In the genomic region with DNA sequence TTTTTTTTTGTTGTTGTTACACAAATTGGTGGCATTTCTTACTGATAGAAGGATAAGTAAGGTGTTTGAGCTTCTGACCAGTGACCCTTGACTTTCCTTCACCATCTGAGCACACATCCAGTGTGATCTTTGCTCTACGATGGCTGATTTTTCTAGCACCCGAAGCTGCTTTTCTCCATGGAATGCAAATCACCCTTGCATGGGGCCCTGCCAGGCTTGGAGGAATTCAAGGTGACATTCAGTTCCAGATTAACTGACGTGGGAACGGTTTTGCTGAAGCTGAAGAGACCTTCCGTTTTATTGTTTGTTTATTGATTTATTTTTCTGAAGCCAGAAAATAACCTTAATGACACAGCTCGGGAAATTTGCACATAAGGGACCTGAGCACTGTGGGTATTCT, we compare ENCODE assay signal across 18 mouse cellular contexts. TPM values are rescaled to one million over a fixed set of nuclear protein-coding genes. Genes with fewer than 3 reads are reported as not detected.
A peak's percentile ranks its signal among the peaks of the same experiment; 100 is the strongest.
DNase-seq lines count a peak whose midpoint lies in the region; ATAC-seq and TF ChIP-seq lines count a peak whose summit lies in the region.
"Had no signal": no experiment of that assay in that cellular context is flagged by ENCODE, and none has a peak within 500 bp of the region (broad histone marks: within the 10 kb centered on the region; RNA-seq: fewer than 3 reads in every experiment).

No protein-coding gene starts in this region.

- peaks cover 6% of the 10 kb centered on the region; the same call in 1 of the 2 replicates for H3K4me1 ChIP-seq in kidney, adult 2 months (ENCODE audit: control insufficient read depth, insufficient read depth, low read length)
- H3K4me1 ChIP-seq in kidney, embryonic 14.5 days (ENCODE audit: control insufficient read depth, insufficient read depth, low read length), result no peaks in the 10 kb centered on the region
- H3K4me1 ChIP-seq: embryonic facial prominence, embryonic 10.5 days; forebrain, embryonic 13.5 days; hindbrain, embryonic 13.5 days had no signal

- DNase-seq in heart, postnatal 10 days, result peak; percentile 8 to 25
- DNase-seq in heart, adult 9 months (ENCODE audit: low spot score in 2 of 2), result no peak
- peak; percentile 84 for DNase-seq in kidney, adult 2 months
- peak; percentile 71 for DNase-seq in kidney, postnatal 14 days
- no peak for DNase-seq in B cell, adult 2 months
- DNase-seq: adrenal gland, adult 2 months; adrenal gland, postnatal 25 days; cerebellum, adult 18-20 months; cerebellum, postnatal 10 days; forebrain, postnatal 0 days; gastrocnemius, postnatal 14 days had no signal

- no peaks in the 10 kb centered on the region for H3K9me3 ChIP-seq in kidney, embryonic 14.5 days (ENCODE audit: control insufficient read depth, low read length)
- H3K9me3 ChIP-seq: forebrain, embryonic 13.5 days had no signal

- no peak overlapping the region for H3K4me3 ChIP-seq in kidney, adult 2 months (ENCODE audit: insufficient read depth, low read depth, low read length)
- no peak overlapping the region for H3K4me3 ChIP-seq in kidney, embryonic 14.5 days (ENCODE audit: low read length)
- H3K4me3 ChIP-seq: embryonic facial prominence, embryonic 10.5 days; forebrain, embryonic 13.5 days; hindbrain, embryonic 13.5 days had no signal

- no peak for TF ChIP-seq CTCF in kidney, adult 2 months (conservative IDR thresholded peaks at IDR 0.05; ENCODE audit: insufficient read depth, insufficient read length, low read depth, low read length)

- H3K27me3 ChIP-seq in kidney, adult 2 months (replicated peaks; ENCODE audit: control insufficient read depth, insufficient read depth, low read length), result no peaks in the 10 kb centered on the region
- no peaks in the 10 kb centered on the region for H3K27me3 ChIP-seq in kidney, embryonic 14.5 days (ENCODE audit: control insufficient read depth, insufficient read depth, low read length)
- H3K27me3 ChIP-seq: forebrain, embryonic 13.5 days; hindbrain, embryonic 13.5 days had no signal

- no peak overlapping the region for H3K9ac ChIP-seq in kidney, embryonic 14.5 days (ENCODE audit: low read depth, low read length)
- H3K9ac ChIP-seq: forebrain, embryonic 13.5 days; forebrain, postnatal 0 days; hindbrain, embryonic 13.5 days had no signal

- no peak for TF ChIP-seq POLR2A in kidney, adult 2 months (IDR thresholded peaks at IDR 0.05; ENCODE audit: low read depth, low read length)

- intact Hi-C loops in heart, postnatal 10 days (cut with DNase I), result no loop called here

- H3K36me3 ChIP-seq in kidney, adult 2 months (ENCODE audit: control insufficient read depth, insufficient read depth, low read length), result no peaks in the 10 kb centered on the region
- no peaks in the 10 kb centered on the region for H3K36me3 ChIP-seq in kidney, embryonic 14.5 days (ENCODE audit: control insufficient read depth, insufficient read depth, low read length)
- H3K36me3 ChIP-seq: embryonic facial prominence, embryonic 10.5 days; hindbrain, embryonic 13.5 days had no signal

- WGBS in kidney, adult 2 months, result 37% methylated on average over 6 of the region's 6 CpGs
- 75% methylated on average over 6 of the region's 6 CpGs for WGBS in kidney, embryonic 14.5 days

- no peak overlapping the region for H3K4me2 ChIP-seq in kidney, embryonic 14.5 days (replicated peaks; ENCODE audit: low read depth, low read length)
- H3K4me2 ChIP-seq: forebrain, embryonic 13.5 days; heart, embryonic 11.5 days; hindbrain, embryonic 13.5 days had no signal

- no peak for ATAC-seq in kidney, embryonic 14.5 days (ENCODE audit: low FRiP score, low TSS enrichment)
- ATAC-seq in megakaryocyte progenitor cell, adult 5-6 weeks (replicated peaks; ENCODE audit: poor library complexity), result no peak
- ATAC-seq: forebrain, embryonic 13.5 days; forebrain, postnatal 0 days had no signal

- peak overlapping the region; percentile 74; the same call in 1 of the 2 replicates for H3K27ac ChIP-seq in kidney, adult 2 months (ENCODE audit: insufficient read depth, low read depth, low read length)
- no peak overlapping the region for H3K27ac ChIP-seq in kidney, embryonic 14.5 days (ENCODE audit: low read depth, low read length)
- H3K27ac ChIP-seq: embryonic facial prominence, embryonic 10.5 days; forebrain, embryonic 13.5 days; hindbrain, embryonic 13.5 days had no signal

RNA-seq across cellular contexts. Expression of gene Tmem72, which starts 43.5 kb away (rescaled TPM):
- total RNA-seq in heart, postnatal 10 days (2021), result under 1 TPM; 0.02 TPM
- 13.4 and 19.2 TPM in 2 replicates for polyA plus RNA-seq in kidney, adult 2 months (2012; rRNA removed)
- 1.4 and 1.8 TPM in 2 replicates for polyA plus RNA-seq in kidney, embryonic 14.5 days (2014; fragmentation: Nextera tagmentation; extraction: Ambion mirVana)
- 0.12 and 0.17 TPM in 2 replicates for total RNA-seq in megakaryocyte progenitor cell, adult 5-6 weeks (2015)
- under 0.01 and 0.03 TPM in 2 replicates for total RNA-seq in megakaryocyte progenitor cell, adult 5-6 weeks (2017)
- total RNA-seq: hematopoietic stem cell, adult 5-6 weeks had no signal

Comparison
In these comparisons a context has a peak if more than half of its experiments do, and no peak if none do; other contexts are left out.
1. DNase-seq: peak in heart, postnatal 10 days (2 of 2), kidney, adult 2 months (single experiment) and kidney, postnatal 14 days (single experiment); none in heart, adult 9 months (0 of 2) and B cell, adult 2 months (0 of 2).